Mouse (Mus musculus) lung, postnatal 0 days (tissue): ENCODE results near the gene Traf3ip1.

Experiments used
- CTCF ChIP-seq: IDR thresholded peaks from 2 replicates; pipeline ENCODE4 v1.5.1; 2016; ENCODE audit warnings: antibody characterized with exemption, mild to moderate bottlenecking
- EP300 ChIP-seq: IDR thresholded peaks from 2 replicates; pipeline ENCODE4 v1.6.1; 2016; ENCODE audit warnings: antibody characterized with exemption, mild to moderate bottlenecking, control low read depth

DNA sequence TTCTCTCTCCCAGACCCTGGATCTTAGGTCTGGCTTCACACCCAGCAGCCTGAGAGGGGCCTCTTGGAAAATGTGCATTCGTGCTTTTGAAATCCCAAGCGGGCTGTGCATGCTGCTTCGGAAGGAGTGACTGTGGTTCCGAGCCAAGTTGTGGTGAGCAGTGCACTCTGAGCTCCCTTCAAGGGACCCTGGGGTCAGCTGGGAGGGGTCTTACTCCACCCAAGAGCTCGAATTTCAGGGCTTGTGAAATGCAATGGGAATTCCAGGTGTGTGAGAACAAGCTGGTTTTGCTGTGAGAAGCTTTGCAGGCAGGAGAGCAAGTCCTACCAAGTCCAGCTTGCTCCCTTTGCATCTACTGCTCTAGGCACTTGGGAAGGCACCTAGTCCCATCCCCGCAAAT lies 70.2 kb downstream of the Traf3ip1 start:
- TF ChIP-seq CTCF = no peak
- TF ChIP-seq EP300 = no peak
